Mouse (Mus musculus) frontal cortex, adult 2 months (tissue): ENCODE results near the gene Il23a. TPM values are rescaled to one million over a fixed set of nuclear protein-coding genes. Genes with fewer than 3 reads are reported as not detected.
A peak's percentile ranks its signal among the peaks of the same experiment; 100 is the strongest.
"Not testable (repeated sequence)": the region's sequence is repeated elsewhere in the genome, so short reads cannot be mapped to it uniquely, and the experiment has no call there.

Experiments used
- DNase-seq, 2 experiments: peaks; one replicate each; pipeline ENCODE4 v3.0.0; 2022; ENCODE audit warnings: low spot score in 1 of 2; ENCODE audit errors: extremely low spot score in 1 of 2
- polyA plus RNA-seq: library from polyadenylated mRNA; depleted of rRNA; stranded (reverse); fragments of >200 nt; gene quantifications from 2 replicates; pipeline ENCODE4 v1.2.3, GENCODE M21; 2012

Il23a gene
- polyA plus RNA-seq, 1 experiment, result 0.34 TPM

- no peak for DNase-seq
Observed at GRCm38 (mm10) chr10:128310177-128310576, 11.6 kb upstream of the Il23a start.

DNA sequence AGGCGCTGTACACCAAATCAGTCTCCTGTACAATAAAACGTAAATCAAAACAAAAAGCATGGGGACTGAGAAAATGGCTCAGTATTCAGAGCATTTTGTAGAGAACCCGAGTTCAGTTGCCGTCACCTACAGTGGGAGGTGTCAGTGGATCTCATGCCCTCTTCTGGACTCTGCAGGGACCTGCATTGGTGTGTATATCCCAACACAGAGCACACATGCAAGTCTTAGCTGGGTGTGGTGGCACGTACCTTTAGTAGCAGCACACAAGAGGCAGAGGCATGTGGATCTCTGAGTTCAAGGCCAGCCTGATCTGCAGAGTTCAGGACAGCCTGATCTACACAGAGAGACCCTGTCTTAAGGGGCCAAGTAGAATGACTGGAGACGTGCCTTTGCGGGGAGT, 11.1 kb upstream of the Il23a start:
- no peak for DNase-seq

- peak; percentile 100 for DNase-seq
Observed at GRCm38 (mm10) chr10:128303126-128304021, 4.8 kb upstream of the Il23a start, which contains the start of gene Pan2. TSS of gene Pan2 (plus strand) at chr10:128303335.

DNA sequence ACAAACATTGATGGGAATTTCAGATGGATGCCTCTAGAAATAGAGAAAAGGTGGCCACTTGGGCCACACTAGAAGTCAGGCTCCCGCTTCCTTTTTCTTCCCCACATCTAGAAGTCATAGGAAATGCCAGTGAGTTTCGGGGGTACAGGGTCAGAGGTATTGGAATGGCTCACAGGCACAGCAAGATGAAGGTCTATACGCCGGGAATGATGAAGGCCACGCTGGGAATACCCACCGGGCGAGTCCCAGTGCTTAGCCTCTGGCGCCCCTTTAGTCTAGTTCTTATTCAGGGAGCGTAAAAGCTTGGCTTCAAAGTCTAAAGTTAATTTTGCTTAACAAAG, 4.2 kb upstream of the Il23a start:
- DNase-seq, result peak in 1 of 2 experiments; percentile 25

DNA sequence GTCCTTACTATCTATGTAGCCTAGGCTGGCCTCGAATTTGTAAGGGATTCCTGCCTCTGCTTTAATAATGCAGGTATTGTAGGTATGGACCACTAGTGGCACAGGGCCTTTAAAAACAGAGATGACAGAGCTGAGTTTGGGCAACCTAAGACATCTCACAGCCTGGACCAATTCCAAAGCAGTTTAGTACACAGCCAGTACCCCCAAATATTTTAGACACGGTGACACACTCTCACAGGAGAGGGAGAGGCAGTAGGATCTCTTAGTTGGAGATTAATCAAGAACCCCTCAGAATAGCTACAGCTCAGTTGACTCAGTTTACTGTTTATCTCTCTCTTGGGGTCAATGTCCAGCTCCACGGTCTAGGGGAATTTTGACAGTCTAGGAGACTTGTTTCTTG, 3.8 kb upstream of the Il23a start:
- DNase-seq, result no peak

DNA sequence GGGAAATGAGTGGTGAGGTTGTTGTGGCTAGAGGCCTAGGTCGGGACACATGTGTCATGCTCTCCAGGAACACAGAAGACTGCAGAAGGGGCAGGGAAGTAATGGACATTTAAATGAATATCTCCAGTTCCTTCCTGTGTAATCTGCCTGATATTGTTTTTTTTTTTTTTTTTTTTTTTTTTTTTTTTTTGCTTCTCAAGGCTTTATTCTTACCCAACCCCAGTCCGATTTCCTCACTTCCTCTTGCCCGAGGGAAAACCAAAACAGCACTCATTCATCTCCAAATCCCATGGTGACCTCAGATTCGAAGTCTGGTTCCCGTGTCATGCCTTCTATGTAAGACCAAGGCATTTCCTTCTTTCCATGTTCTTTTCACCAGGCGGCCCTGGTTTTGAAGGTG, 309 bp downstream of the Il23a start:
- DNase-seq, result no peak

GRCm38 (mm10) chr10:128297622-128298021, 930 bp downstream of the Il23a start:
- no peak for DNase-seq

DNA sequence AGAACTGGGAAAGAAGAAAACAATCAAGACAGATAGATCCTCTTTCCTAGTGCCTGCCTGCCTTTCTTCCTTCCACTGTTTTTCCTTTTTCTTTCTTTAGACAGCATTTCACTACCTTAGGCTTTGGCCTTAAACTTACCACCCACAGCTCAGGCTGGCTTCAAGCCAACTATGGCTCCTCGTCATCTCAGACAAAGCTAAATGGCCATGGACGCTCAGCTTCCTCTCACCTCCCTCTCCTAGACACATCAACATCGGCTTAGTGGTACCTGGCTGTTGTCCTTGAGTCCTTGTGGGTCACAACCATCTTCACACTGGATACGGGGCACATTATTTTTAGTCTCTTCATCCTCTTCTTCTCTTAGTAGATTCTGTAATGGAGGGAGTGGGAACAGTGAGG, 1.3 kb downstream of the Il23a start:
- DNase-seq, result no peak

DNA sequence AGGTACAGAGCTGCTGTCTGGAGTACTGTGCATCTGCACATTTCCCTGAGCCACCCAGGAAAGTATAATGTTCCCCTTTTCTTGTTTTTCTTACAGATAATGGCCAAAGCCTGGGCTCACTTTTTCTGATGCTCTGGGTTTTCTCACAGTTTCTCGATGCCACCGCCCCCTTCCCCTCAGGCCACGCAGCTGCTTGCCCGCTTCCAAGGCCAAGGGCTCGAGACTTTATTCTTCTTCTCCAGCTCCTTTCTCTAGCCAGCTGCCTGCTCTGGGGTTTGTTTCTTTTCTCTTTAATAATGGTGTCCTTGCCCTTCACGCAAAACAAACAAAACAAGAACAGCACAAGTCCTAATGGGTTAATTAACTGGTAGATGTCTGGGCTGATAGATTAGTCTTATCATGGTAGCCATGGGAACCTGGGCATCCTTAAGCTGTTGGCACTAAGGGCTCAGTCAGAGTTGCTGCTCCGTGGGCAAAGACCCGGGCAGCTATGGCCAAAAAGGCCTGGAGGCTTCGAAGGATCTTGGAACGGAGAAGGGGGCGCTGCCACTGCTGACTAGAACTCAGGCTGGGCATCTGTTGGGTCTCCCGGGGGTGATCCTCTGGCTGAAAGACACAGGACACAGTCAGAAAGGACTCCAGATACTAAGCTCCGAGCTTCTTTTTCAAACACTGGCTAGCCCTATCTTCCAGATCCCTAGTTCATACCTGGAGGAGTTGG, 2.0 kb downstream of the Il23a start:
- no peak for DNase-seq

GRCm38 (mm10) chr10:128290594-128290993, 8.0 kb downstream of the Il23a start:
- not testable (repeated sequence) for DNase-seq

DNA sequence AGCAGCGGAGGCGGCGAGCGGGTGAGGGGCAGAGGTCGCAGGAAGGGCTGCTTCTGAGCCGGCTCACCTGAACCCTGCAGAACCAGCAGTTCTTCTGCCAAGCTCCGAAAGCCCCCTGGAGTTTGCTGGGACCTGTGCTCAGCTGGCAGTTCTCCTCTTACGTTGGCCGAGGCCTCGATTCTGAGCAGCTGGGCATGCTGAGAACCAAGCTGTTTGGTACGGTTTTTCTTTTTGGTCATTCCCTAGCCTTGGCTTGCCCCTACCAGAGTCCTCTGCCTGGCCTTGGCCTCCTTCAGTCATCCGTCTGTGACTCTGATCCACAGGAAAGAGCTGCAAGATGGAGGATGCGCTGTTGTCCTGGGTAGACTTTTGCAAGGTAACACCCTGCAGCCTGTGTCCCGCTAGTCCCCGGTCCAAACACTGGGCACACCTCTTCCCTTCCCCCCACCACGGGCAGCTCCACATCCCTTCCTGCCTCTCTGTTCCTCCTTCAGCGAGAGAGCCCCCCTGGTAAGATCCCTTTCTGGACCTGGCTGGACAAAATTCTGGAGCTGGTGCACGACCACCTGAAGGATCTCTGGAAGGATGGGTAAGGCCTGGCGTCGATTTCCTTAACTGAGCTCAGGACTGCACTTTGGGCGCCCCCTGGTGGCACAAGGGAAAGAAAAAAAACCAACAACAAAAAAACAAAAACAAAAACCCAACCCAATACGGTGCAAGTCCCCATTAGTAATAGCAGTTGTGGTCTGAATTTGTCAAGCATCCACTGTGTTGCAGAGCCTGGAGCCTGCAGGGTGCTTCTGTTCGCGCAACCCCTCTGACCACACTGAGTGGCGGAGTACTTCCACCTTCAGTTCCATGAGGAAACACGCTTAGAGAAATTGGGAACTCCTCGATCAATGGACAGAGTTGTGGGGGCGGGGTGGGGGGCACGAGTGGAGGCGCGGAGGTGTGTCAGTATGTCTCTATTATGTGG, 14.7 kb downstream of the Il23a start:
- DNase-seq, result peak in 1 of 2 experiments; percentile 76

DNA sequence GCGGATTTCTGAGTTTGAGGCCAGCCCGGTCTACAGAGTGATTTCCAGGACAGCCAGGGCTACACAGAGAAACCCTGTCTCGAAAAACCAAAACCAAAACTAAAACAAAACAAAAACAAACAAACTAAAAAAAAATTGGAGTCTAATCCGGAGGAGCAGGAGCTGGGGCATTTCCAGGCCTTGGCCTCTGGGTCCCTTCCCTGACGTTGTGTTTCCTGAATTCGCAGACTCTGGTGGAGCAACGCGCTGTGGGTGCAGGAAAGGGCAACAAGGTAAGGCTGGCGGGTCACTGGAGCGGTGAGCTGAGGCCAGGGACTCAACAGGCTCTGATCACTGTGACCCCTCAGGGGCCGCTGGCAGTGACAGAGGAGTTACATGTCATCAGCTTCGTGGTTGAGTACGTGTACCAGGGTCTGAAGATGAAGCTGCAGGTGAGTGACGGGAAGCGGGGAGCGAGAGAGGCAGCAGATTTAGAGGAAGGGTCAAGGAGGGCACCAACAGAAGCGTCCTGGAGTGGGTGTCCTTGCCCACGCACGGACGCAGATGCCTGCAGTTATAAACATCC, 15.6 kb downstream of the Il23a start:
- DNase-seq, result no peak

DNA sequence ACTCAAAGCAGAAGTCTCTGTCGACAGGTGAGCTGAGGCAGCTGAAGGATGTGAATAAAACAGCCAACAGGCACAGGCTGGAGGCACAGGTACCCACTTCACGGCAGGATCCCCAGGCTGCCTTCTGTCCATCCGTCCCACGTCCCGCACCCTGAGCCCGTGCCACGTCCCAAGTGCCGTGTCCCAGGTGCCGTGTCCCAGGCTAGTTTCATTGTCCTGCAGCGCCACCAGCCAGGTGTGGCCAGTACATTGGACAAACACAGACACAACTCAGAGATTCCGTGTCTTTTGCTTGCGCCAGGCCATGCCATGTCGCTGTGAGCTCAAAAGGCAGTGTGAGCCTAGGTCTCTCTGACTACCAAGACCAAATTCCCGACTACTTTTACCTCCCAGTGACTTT, 16.9 kb downstream of the Il23a start:
- no peak for DNase-seq

- DNase-seq, result no peak
Observed at GRCm38 (mm10) chr10:128280943-128281342, 17.6 kb downstream of the Il23a start.

GRCm38 (mm10) chr10:128278158-128278557, 20.4 kb downstream of the Il23a start:
- DNase-seq, result no peak

DNA sequence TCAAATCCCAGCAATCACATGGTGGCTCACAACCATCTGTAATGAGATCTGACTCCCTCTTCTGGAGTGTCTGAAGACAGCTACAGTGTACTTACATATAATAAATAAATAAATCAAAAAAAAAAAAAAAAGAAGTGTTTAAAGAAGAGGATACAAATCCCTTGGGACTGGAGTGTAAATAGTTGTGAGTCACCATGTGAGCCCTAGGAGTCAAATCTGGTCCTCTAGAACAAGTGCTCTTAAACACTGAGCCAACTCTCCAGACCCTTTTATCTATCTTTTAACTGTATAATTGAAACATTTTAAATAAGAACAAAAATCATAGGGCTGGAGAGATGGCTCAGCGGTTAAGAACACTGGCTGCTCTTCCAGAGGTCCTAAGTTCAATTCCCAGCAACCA, 23.2 kb downstream of the Il23a start:
- DNase-seq, result not testable (repeated sequence)

GRCm38 (mm10) chr10:128272819-128273439, 25.6 kb downstream of the Il23a start:
- DNase-seq, result not testable (repeated sequence)

- no peak for DNase-seq
Observed at GRCm38 (mm10) chr10:128271883-128272282, 26.7 kb downstream of the Il23a start.

DNA sequence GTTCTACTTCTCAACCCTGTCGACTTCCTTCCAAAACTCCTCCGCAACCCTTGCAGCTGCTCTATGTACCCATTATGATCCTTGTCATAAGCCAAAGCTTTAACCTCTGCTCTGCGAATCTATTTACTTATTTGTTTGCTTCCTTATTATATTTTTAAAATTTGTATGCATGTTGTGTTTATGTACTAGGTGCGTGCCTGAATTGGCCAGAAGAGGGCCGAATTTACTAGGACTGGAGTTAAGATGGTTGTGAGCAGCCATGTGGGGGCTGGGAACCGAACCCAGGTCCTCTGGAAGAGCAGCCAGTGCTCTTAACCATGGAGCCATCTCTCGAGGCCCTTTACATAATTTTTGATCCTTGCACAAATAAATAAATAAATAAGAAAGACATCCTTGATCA, 27.7 kb downstream of the Il23a start:
- no peak for DNase-seq

- peak; percentile 97 to 98 for DNase-seq
Observed at GRCm38 (mm10) chr10:128270287-128270841, 28.2 kb downstream of the Il23a start, which contains the start of gene Stat2. TSS of gene Stat2 (plus strand) at chr10:128270559.
